Mouse (Mus musculus): ENCODE data around the gene Ints1.

- TF ChIP-seq POLR2A (IDR thresholded peaks at IDR 0.05; ENCODE audit: borderline replicate concordance, control insufficient read depth, low read depth, low read length) (no peak), CTCF (IDR thresholded peaks at IDR 0.05; ENCODE audit: control insufficient read depth, insufficient read depth, low read length) (no peak)
These were observed 39.0 kb downstream of the Ints1 start for GRCm38 (mm10) chr5:139736504-139736940.

All from bone marrow, adult 2 months (tissue).